Mouse (Mus musculus) forebrain, postnatal 0 days (tissue): ENCODE data around the gene Fam90a1a. TPM values are rescaled to one million over a fixed set of nuclear protein-coding genes. Genes with fewer than 3 reads are reported as not detected.

ENCODE experiments used
- ATAC-seq: fragments of 200-750 bp; cut with Nextera tagmentation; 2 replicates; pipeline ENCODE4 v1.8.0; 2017; ENCODE audit warnings: mild to moderate bottlenecking, moderate library complexity
- DNase-seq: peaks from one replicate; pipeline ENCODE4 v3.0.0-alpha.2; 2015
- H3K27ac ChIP-seq: fragments of 300-500 bp; sonication (generic); 2 replicates; pipeline ENCODE4 v1.5.1; 2014; ENCODE audit warnings: low read depth, mild to moderate bottlenecking, antibody characterized with exemption, low read length, moderate library complexity, mixed read lengths
- H3K27me3 ChIP-seq: fragments of 300-500 bp; sonication (generic); 2 replicates; pipeline ENCODE4 v1.6.1; 2014; ENCODE audit warnings: mild to moderate bottlenecking, low read length, mixed read lengths; ENCODE audit not compliant: insufficient read depth
- H3K36me3 ChIP-seq: fragments of 300-500 bp; sonication (generic); 2 replicates; pipeline ENCODE4 v1.6.1; 2014; ENCODE audit warnings: mild to moderate bottlenecking, moderate library complexity; ENCODE audit not compliant: insufficient read depth
- H3K4me1 ChIP-seq: fragments of 300-500 bp; sonication (generic); 2 replicates; pipeline ENCODE4 v1.6.1; 2014; ENCODE audit warnings: antibody characterized with exemption; ENCODE audit not compliant: insufficient read depth
- H3K4me2 ChIP-seq: fragments of 300-500 bp; sonication (generic); 2 replicates; pipeline ENCODE4 v1.6.1; 2014; ENCODE audit warnings: low read depth, mild to moderate bottlenecking, moderate library complexity
- H3K4me3 ChIP-seq: fragments of 300-500 bp; sonication (generic); 2 replicates; pipeline ENCODE4 v1.5.1; 2014; ENCODE audit warnings: low read depth, low read length, mixed read lengths
- H3K9ac ChIP-seq: fragments of 300-500 bp; sonication (generic); 2 replicates; pipeline ENCODE4 v1.6.1; 2014; ENCODE audit warnings: mild to moderate bottlenecking
- H3K9me3 ChIP-seq: fragments of 300-500 bp; sonication (generic); 2 replicates; pipeline ENCODE4 v1.6.1; 2016; ENCODE audit warnings: low read length
- CTCF ChIP-seq: sonication (generic); IDR thresholded peaks from 2 replicates; pipeline ENCODE4 v1.5.1; 2016; ENCODE audit warnings: antibody characterized with exemption, control low read depth, low read depth
- whole genome bisulfite sequencing: fragments of 180-500 bp; shearing (Covaris S2); extraction: QIAGEN DNeasy Blood & Tissue Kit; methylation state at CpG from one replicate; pipeline ENCODE4 v1.1.7; 2014; 5-methylcytosine and 5-hydroxymethylcytosine counted together
- polyA plus RNA-seq: library from polyadenylated mRNA; unstranded; fragments of >200 nt; fragmentation: Nextera tagmentation; extraction: Ambion mirVana; gene quantifications from 2 replicates; pipeline ENCODE4 v1.2.1, GENCODE M21; 2015
- total RNA-seq: library from RNA; depleted of rRNA; stranded (reverse); fragments of >200 nt; gene quantifications from 2 replicates; pipeline ENCODE4 v1.2.3, GENCODE M21; 2014

Gene Fam90a1a
- total and polyA plus RNA-seq, 2 experiments from 2014 or later, result not detected

DNA sequence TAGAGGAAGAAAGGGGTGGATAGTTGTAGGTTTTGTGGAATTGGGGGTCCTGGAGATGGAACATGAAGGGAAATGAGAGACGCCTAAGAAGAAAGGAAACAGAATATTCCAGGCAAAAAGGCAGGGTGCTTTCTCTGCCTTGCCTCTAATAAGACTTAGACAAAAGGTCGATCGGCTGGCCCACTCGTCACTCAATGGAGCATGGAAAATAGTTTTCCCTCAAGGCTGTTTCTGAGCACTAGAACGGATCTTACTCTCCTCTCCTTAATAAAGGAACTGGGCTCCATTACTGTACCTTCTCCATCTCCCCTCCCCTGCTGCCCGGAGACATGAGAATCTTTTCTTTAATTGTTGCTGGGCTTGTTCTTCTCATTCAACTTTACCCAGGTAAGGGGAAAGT lies 12.1 kb upstream of the Fam90a1a start, which contains the start of gene Defb13:
Defb13 (plus strand) TSS at position 301 of the 400 bp plus-strand sequence.
- no peak for TF ChIP-seq CTCF
- ATAC-seq, result no peak
- 77% methylated on average over 6 of the region's 6 CpGs for WGBS

DNA sequence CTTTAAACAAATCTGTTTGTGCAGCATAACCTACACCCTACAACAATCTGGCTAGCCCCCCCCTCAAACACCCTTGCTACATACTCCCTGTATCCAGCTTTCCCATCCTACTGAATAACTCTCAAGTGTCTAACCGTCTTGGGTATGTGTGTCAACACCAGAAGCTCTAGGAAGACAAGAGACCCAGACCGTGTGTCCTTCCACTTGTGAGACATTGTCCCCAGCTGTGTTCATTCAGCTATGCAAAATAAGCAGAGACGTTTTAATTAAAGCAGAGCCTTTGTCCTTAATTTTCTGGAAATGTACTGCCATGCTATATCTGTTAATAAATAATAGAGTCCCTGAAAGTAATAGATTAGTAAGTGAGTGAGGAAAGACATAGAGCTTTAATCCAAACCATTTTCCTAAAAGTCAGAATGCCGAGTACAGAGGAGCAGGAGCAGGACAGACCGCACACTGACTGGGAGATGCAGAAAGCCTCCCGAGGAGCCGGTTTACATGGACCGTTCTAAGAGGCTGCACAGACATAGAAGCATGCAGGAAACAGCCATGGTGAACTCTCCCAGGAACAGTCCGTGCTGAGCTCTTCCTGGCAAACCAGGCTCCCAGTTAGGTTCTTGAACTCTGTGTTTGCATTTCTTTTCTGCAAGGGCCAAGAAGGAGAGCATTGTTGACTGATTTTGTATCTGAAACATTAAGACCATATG lies 11.1 kb upstream of the Fam90a1a start:
- Histone ChIP-seq H3K4me2 (no peak overlapping the region), H3K9ac (no peak overlapping the region), H3K27ac (no peak overlapping the region), H3K9me3 (no peaks in the 10 kb centered on the region), H3K4me3 (no peak overlapping the region), H3K27me3 (no peaks in the 10 kb centered on the region), H3K36me3 (no peaks in the 10 kb centered on the region), H3K4me1 (no peaks in the 10 kb centered on the region)
- no peak for DNase-seq
- TF ChIP-seq CTCF, result no peak
- 57% methylated on average over 9 of the region's 9 CpGs for WGBS
- no peak for ATAC-seq

More for the DNA sequence above, 12.1 kb upstream of the Fam90a1a start, which contains the start of gene Defb13:
- Histone ChIP-seq H3K9ac (no peak within 1 kb of the TSS), H3K4me3 (no peak within 1 kb of the TSS), H3K4me1 (no peaks in the 10 kb centered on the region), H3K27me3 (no peaks in the 10 kb centered on the region), H3K4me2 (no peak within 1 kb of the TSS), H3K36me3 (no peaks in the 10 kb centered on the region), H3K9me3 (no peaks in the 10 kb centered on the region), H3K27ac (no peak within 1 kb of the TSS)
- DNase-seq, result no peak

DNA sequence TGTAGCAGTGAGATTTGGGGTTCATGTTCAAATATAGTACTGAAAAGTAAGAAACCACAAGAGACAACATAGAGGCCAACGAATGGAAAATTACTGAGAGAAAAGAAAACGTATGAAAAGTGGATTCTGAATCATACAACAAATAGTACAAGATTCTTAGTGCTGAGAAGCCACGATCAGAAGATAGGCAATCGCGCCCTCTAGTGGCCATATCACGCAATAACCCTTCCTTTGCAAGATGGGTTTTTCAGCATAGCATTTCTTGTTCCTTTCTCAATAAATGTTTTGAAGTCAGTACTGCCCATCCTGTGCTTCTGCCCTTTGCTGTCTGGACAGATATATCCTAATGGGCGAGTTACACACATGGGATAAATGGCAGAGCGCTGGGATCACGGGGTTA lies 3.2 kb upstream of the Fam90a1a start:
- Histone ChIP-seq H3K4me3 (no peak overlapping the region), H3K4me2 (no peak overlapping the region), H3K9me3 (no peaks in the 10 kb centered on the region), H3K27me3 (no peaks in the 10 kb centered on the region), H3K9ac (no peak overlapping the region), H3K4me1 (no peaks in the 10 kb centered on the region), H3K36me3 (no peaks in the 10 kb centered on the region), H3K27ac (no peak overlapping the region)
- peak; percentile 47; the same call in 1 of the 2 replicates for ATAC-seq
- DNase-seq, result peak; percentile 71
- TF ChIP-seq CTCF, result peak; percentile 86
- 4% methylated on average over 9 of the region's 9 CpGs for WGBS

DNA sequence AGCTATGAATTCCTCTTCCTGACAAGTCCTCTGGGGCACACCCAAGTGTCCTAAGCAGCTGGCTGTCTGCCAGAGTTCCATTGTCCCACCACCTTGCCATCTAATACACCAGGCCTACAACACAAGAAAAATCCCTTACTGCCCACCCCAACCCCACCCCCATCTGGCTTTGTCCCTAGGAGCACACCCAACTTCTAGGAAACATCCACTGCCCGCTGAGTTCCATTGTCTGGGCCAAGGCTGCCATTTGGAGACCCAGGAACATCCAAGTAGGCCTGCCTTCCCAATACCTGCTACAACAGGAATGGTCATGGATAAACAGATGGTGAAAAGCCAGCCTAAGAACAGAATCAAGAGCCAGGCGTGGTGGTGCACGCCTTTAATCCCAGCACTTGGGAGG lies 2.2 kb upstream of the Fam90a1a start:
- H3K9me3 ChIP-seq, result no peaks in the 10 kb centered on the region
- no peak for ATAC-seq
- no peaks in the 10 kb centered on the region for H3K27me3 ChIP-seq
- H3K4me2 ChIP-seq, result no peak overlapping the region
- WGBS, result 84% methylated on average over 3 of the region's 3 CpGs
- H3K4me1 ChIP-seq, result no peaks in the 10 kb centered on the region
- H3K4me3 ChIP-seq, result no peak overlapping the region
- TF ChIP-seq CTCF, result no peak
- H3K36me3 ChIP-seq, result no peaks in the 10 kb centered on the region
- DNase-seq, result no peak
- no peak overlapping the region for H3K27ac ChIP-seq
- H3K9ac ChIP-seq, result no peak overlapping the region

DNA sequence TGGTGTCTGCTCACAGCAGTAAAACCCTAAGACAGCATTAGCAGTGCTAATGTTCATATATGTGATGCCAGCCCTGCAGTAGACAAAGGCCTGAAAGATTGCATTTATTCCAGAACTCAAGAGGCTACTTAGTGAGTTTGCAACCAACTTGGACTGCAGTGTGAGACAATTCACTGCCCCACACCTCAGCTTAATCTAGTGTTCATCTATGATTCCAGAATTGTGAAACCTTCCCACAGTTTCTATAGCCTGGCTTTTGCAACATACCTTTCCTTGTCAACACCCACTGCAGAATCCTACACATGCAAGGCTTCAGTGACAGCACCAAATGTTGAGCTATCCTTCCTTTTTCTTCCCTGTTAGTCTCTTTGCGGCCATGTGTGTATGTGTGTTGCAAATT lies 8.1 kb downstream of the Fam90a1a start:
- no peak for TF ChIP-seq CTCF
- Histone ChIP-seq H3K9me3 (no peaks in the 10 kb centered on the region), H3K36me3 (no peaks in the 10 kb centered on the region), H3K9ac (no peak overlapping the region), H3K27ac (no peak overlapping the region), H3K4me2 (no peak overlapping the region), H3K4me3 (no peak overlapping the region), H3K27me3 (no peaks in the 10 kb centered on the region), H3K4me1 (no peaks in the 10 kb centered on the region)
- 71% methylated on average over 1 of the region's 1 CpGs for WGBS
- no peak for DNase-seq
- ATAC-seq, result no peak

DNA sequence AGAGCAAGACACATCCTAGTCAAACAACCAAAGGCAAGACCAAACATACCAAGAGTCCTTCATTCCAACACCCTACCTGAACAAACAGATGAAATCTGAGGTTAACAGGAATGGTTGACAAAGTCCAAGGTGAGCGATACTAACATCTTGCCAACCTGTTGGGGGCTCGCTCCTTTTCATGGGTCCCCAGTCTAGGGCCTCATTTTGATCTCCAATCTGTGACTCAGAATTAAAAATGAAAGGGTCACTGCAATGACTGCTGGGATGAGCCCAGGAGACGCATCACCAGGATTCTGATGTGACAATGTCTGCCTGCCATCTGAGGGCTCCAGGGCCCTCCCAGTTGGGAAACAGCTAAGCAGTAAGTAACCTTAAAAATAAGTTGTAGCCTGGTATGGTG lies 11.0 kb downstream of the Fam90a1a start, which contains the start of gene Ccdc70:
Ccdc70 (plus strand) TSS at position 301 of the 400 bp plus-strand sequence.
- no peak for DNase-seq
- H3K4me3 ChIP-seq, result no peak within 1 kb of the TSS
- H3K4me2 ChIP-seq, result no peak within 1 kb of the TSS
- no peak within 1 kb of the TSS for H3K27ac ChIP-seq
- no peak for ATAC-seq
- H3K4me1 ChIP-seq, result no peaks in the 10 kb centered on the region
- no peaks in the 10 kb centered on the region for H3K27me3 ChIP-seq
- no peaks in the 10 kb centered on the region for H3K36me3 ChIP-seq
- no peak for TF ChIP-seq CTCF
- no peak within 1 kb of the TSS for H3K9ac ChIP-seq
- no peaks in the 10 kb centered on the region for H3K9me3 ChIP-seq
- 92% methylated on average over 3 of the region's 3 CpGs for WGBS

DNA sequence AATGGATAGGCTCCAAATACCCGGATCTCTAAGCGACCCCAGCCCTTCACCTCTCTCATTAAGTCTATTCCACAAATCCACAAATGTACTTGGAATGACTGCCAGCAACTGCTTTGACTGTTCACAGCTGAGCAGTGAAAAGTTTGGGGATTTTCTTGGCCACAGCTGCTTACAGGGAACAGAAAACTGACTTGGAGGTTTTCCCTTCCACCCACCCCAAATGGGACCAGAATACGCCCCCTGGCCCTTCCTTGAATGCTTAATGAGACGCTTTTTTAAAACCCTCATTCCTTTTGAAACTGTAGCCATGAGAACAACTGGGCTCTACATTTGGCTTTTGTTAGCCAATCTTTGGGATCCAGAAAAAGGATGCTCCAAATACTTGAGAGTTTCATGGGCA lies 19.7 kb downstream of the Fam90a1a start:
- Histone ChIP-seq H3K4me3 (no peak overlapping the region), H3K4me1 (no peaks in the 10 kb centered on the region), H3K36me3 (no peaks in the 10 kb centered on the region), H3K9ac (no peak overlapping the region), H3K9me3 (no peaks in the 10 kb centered on the region), H3K27ac (no peak overlapping the region), H3K4me2 (no peak overlapping the region), H3K27me3 (no peaks in the 10 kb centered on the region)
- WGBS, result 28% methylated on average over 4 of the region's 4 CpGs
- peak; percentile 16 for DNase-seq
- TF ChIP-seq CTCF, result no peak
- ATAC-seq, result peak; percentile 61
